Mouse (Mus musculus): ENCODE data around the gene Pusl1.

The Pusl1 gene

DNA sequence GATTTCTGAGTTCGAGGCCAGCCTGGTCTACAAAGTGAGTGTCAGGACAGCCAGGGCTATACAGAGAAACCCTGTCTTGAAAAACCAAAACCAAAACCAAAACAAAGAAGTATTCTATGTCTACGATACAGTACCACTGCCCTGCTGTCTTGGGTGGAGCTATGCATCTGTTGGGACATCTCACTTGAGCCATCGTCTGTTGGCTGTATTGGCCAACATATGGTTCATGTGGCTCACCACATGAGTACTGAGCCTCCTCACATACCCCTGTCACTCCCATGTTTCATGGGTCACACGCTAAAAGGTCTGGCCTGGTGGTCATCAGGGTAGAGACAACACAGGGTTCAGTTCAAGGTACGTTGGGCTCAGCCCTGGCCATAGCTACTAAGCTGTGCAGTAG is 5.3 kb downstream of the Pusl1 start:
- DNase-seq = peak; percentile 0

DNA sequence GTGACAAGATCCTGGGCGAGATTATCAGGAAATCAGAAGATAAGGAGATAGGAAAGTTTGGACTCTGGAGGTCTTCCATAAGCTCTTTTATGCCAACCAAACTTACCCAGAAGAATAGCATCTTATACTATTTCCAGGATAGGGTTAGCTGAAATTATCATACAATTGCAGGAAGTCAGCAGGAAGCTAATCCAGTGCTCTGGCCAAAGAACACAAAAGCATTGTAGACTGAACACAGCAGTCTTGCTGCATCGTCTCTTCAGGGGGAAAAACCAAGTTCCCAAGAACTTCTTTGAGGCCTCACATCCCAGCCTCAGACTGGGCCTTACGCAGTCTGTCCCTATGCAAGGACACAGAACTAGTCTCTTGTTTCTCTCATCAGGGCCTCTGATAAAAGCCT is 8.0 kb downstream of the Pusl1 start:
- no peak for DNase-seq

DNA sequence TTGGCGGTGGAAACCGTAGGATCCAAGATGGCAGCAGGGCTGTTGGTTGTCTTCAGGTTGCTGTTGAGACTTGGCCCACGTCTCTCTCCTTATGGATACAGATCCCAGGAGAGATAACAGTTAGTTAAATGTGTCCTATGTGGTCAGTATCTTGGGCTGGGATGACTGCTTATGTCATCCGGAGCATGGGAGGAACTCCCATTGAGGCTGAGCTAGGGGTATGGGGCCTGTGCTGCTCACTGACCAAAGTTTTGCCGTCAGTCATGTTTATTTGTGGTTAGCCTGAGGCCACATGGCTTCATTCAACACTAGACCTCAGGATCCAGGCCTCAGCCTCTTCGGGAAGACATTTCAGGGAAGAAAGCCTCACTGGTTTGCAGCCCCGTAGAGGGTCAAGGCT is 20.2 kb downstream of the Pusl1 start:
- peak; percentile 0 for DNase-seq

DNA sequence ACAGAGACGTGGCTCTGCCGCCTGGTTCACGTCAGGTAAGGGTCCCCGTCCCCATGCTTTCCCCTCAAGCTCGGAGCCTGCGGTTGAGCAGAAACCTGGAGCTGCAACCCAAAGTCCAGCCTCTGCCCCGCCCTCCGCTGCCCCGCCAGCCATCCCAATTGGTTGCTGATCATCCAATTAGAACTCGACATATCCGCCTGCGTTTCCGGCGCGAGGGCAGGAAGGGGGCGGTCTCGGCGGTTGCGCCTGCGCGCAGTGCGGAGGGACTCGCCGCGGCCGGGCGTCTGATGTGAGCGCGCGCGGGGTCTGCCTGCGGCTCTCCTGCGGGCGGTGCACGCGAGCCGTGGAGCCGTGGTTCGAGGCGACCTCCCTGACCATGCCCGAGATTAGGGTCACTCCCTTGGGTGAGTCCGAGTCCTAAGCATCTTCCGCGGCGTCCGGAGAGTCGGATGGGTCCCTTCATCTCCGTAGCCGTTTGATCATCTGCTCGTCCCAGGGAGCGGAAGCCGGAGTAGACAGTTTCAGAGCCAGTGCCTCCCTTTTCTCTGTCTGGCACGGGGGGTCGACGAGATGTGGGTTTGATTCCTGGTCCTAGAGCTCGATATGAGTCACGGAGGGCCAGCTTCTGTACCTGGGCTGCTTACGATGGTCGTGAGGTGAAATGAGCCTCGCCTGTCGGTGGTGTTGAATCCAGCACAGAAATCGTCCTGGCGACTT is 22.1 kb downstream of the Pusl1 start, which contains the start of the genes Cptp and Ints11:
Gene Cptp (minus strand): TSS at position 124 of the 717 bp plus-strand sequence.
Gene Ints11 (plus strand): TSS at position 230 of the 717 bp plus-strand sequence.
- DNase-seq = peak; percentile 97

DNA sequence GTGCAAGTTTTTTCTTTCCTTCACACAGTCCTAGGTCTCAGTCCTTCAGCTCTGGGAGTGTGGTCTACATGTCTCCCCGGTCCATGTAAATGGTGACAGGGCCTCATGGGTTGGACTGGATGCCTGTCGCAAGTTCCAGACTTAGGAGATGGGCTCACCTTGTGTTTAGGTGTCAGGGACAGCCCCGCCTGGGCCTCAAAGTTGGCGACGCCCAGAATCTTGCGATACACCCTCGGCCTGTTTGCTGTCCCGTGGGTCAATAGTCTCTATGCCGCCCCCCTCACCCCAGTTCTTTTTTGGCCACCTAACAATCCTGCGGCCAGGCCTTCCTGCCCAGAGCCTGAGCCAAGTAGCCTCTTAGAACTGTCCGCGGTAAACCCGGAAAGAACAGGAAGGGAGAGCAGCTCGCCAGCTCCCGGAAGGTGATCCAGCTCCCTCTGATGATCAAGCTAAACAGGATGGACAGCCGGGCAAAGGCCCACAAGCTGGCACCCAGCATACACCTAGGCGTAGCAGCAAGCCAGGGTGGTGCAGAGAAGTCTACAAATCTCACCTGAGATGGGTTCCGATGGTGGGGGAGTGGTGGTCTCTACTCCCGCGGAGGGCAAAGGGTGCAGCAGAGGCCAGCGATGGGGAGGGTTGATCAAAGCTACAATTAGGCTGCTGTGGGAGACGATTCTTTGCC is 22.8 kb downstream of the Pusl1 start:
- no peak for DNase-seq

DNA sequence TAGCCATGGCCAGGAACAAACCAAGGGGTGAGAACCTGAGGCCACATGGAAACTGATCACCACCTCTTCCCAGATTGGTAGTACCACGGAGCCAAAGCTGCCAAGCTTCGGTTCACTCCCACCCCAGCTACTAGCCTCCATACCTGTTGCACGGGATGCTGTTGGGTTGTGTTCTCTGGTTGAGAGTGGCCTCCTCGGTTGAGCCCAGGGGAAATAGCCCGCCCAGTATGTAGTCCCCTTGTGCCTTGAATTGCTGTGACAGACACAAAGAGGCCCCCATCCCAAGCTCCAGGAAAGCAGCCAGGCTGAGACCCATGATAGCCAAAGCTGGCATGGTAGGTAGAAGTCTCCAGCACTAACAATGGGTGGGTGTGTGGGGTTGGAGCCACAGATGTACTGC is 28.6 kb downstream of the Pusl1 start, which contains the start of gene Tas1r3:
Gene Tas1r3 (minus strand): TSS at position 362 of the 400 bp plus-strand sequence.
- no peak for DNase-seq

DNA sequence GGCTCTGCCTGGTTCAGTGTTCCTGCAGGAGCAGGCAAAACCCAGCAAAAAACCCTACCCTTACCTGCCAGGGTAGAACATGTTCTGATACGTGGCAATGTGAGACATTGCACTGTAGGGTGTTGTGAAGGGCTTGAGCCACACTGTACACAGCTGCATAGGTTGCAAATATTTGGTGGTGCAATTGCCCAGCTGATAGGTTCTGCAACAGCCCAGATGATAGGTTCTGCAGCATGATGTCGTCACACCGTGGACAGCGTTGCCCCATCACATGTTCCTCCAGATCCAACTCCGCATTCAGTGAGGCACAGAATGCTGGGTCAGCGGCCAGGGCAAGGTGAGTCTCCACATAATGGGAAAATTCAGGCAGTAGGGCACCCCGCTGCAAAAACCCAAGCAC is 29.8 kb downstream of the Pusl1 start:
- DNase-seq = no peak

DNA sequence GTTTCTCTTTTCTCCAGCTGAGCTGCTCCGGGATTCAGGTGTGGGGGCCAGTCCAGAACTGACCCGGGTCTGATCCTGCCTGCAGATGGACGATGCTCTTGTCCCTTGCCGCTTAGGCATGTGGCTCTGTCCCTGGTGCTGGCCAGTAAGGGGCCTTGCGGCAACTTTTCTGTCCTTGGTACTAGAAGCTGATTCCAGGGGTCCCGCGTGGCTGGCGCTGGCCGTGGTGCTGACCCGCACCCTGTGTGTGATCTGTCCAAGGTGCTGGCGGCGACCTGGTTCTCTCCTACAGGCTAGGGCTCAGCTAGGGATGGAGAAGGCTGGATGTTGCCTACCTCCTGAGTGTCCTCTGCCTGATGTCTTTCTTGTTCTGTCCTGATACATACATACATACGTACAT is 32.3 kb downstream of the Pusl1 start:
- no peak for DNase-seq

DNA sequence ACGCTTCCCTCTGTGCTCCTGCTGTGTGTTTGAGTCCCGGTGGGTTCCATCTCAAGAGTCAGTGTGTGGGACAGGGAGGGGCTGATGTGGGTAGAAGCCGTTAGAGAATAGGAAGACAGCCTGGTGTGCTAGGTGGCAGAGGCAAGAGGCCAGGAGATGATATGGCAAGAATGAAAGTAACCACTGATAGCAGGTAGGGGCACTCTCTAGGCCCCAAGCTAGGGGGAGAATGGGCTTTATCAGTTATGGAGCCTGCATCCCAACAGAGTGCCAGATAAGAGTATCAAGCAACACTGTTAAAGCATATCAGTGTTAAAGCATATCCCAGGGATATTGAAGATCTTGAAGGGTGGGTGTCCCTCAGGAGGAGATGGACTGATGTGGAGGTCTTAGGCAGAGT is 34.7 kb downstream of the Pusl1 start:
- DNase-seq = no peak

DNA sequence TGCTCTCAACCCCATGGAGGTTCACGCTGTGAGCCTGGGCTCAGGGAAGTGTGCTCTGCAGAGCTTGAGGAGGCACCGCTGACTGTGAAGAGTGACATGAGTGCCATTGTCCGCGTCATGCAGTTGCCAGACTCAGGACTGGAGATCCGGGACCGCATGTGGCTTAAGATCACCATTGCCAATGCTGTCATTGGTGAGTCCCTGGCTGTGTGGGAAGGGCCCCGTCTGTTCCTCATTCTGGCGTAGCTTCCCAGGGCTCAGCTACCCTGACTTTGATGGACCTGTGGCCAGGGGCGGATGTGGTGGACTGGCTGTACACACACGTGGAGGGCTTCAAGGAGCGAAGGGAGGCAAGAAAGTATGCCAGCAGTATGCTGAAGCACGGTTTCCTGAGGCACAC is 35.5 kb downstream of the Pusl1 start:
- no peak for DNase-seq

DNA sequence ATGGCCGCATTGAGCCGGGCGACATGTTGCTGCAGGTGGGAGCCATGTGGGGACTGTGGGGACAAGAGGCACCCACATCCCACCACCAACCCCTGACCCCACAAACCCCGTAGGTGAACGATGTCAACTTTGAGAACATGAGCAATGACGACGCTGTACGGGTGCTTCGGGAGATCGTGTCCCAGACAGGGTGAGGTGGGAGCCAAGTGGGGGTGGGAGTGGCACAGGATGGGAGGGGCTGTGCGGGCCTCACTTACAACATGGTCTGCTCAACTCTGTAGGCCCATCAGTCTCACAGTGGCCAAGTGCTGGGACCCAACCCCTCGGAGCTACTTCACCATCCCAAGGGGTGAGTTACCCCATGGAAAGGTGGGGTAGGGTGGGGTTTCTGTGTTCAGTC is 36.6 kb downstream of the Pusl1 start:
- DNase-seq = no peak

DNA sequence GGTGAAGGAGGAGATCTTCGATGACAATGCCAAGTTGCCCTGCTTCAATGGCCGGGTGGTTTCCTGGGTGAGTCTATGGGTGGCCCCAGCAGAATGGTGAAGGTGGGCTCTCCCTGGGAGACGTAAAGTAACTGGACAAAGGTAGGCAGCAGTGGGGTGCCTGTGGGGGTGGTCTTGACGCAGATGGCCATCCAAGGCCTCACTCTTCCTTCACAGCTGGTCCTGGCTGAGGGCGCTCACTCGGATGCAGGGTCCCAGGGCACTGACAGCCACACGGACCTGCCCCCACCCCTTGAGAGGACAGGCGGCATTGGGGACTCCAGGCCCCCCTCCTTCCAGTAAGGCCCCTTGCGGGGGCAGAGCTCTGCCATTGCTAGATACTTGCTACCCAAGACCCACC is 38.2 kb downstream of the Pusl1 start:
- DNase-seq = no peak

DNA sequence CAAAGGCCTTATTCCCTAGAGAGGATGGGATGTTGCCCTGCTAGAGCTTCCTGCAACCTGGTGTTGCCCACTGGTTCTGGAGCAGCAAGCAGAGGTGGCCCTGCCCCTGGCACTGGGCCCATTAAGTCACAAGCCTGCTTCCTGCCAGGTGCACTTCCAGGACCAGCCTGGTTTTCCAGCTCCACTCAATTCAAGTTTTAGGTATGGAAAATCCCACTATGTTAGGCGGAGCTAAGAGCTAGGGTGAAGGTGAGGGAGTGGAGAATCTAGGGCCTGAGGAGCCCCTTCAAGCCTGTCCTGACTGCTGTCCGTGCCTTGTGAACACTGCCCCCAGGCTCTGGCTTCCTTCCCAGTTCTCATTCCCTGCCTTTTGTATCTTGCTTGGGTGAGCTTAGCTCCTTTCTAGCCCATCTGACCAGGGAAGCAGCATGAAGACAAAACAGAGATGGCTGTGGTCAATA is 39.6 kb downstream of the Pusl1 start:
- no peak for DNase-seq

DNA sequence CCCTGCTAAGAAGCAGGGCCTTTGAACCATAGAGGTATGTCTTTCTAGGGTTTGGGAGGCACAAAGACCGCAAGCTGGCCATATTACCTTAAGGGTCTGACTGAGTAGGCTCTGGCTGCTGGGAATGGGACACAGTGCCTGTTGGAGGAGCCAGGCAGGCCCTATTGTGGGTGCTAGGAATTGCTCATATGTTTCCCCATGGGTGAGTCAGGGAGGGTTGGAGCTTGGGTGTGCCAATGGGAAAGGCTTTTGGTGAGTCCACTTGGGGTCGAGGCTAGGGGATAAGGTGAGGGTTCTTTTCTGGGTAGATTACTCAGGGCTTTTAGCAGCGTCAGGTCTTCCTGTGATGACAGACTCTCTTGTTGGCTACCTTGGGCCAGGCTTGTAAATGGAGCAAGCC is 40.2 kb downstream of the Pusl1 start:
- DNase-seq = no peak

DNA sequence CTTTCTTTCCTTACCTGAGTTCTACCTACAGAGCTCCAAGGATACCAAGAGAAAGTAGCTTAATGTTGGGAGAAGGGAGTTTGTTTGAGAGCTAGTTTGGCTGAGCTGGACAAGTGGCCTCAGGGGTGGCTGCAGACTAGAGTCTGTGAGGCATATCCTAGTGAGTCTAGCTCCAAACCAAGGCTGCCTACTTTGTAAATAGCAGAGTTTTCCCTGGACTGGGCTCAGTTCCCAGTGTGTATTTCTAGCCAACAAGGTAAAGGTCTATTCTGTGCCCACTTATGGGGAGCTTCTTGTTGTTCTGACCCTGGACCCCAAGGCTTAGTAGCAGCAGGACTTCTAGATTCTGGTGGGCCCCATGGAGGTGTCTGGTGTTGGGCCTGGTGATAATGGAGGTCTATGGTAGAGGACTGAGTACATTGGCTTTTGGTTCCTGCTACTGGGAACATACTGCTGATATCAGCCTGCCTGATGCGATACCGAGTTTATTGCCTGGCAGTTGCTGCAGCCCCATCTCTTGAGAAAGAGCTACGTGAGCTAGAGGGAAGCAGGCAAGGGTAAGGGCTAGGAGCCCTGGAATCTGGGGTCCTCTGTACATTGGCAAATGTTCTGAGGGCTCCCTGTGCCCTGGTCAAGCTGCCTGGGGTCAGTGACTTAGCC is 41.7 kb downstream of the Pusl1 start:
- no peak for DNase-seq

DNA sequence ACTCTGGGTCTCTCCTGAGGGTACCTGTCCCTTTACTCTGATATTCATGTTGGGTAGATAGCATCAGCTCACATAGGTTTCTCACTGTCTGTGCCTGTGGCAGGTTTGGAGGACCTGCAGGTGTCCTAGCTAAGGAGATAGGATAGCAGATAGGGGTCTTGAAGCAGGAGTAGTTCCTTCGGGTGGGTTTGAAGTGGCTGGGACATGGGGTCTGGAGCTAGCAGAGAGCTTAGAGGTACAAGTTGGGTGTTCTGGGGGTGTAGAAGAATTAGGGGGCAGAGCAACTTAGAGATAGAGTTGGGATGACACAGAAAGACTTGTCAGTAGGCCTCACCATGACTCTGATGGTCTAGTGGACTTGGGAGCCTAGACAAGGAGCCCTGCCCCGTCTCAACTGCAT is 42.2 kb downstream of the Pusl1 start:
- no peak for DNase-seq

DNA sequence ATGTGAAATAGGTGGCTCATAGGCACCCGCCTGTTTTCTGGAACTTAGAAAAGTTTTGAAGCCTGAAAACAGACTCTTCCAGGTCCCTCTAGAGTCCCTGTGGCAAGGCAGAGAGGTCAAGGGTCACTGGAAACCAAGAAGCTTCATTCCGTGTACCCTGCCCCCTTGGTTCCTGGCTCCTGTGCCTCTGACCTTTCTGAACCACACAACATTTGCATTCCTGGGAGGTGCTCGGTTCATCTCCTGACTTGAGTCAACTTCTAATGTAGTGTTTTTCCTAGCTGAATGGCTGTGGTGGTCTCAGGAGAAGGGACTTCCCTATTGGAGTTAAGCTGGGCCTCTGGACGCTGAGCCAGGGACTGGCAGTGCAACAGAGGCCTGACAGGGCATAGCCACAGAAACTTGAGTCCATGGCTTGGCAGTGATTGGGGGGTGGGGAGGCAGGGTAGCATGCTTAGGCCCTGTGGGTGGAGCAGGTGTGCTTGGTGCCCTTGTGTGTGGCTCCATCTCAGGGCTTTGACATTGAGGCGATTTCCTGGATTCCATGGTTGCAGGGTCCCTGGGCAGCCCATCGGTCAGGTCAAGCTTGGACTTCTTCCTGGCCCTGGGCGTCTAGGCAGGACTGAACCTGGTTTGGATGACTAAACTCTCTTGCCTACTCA is 43.0 kb downstream of the Pusl1 start:
- no peak for DNase-seq

DNA sequence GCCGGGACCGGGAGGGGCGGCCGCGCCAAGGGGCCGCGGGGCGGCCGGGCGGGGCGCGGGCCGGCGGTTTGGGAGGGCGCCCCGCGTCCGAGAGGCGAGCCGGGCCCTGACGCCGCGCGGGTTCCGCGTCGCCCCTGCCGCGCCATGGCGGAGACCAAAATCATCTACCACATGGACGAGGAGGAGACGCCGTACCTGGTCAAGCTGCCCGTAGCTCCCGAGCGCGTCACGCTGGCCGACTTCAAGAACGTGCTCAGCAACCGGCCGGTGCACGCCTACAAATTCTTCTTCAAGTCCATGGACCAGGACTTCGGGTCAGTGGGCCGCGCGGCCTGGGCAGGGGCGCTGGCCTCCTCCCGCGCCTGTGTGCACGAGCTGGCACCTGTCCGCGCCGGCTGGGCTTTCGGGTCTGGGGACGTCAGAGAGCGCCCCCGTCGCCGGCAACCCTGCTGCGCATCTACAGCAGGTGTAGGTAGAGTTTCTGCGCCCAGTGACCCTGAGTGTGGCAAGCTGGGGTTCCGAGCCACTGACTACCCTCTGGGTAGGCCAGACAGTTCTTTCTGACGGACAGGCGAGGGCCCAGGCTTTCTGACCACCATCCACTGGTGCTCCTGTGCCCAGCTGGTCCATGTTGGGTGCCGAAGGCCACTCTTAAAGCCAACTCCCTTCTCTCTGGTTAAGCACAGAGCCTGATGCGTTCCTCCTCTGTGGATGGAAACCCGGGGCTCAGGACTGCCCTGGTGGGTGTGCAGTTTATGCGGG is 43.8 kb downstream of the Pusl1 start:
- DNase-seq = no peak

DNA sequence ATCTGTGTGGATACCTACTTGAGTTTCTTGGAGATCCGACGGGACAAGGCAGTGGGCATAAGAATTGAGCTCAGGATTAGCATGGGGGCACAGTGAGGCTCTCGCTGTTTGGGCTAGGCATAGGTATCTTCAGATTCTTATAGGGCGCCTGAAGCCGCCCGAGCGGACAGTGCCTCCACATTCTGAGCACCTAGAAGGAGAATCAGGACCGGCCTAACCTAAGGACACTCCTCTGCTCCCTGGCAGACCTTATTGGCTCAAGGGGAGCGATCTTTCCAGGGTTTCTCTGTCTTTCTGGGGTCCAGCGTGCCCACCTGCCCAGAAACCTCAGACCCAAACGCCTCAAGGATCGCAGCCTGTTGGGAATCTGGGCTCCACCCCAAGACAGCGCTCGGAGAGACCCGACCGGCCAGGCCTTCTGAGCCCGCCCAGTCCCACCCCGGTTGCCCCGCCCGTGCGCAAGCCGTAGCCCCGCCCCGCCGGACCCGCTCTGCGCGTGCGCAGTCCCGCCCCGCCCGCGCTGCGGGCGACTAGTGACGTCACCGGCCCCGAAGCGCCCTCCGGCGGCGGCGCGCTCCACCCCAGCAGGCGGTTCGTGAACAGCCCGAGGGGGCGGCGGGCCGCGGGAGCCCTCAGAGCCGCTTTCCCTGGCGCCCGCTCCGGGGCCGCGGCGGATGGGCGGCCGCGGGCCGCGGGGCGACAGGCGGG is 44.6 kb downstream of the Pusl1 start, which contains the start of gene Dvl1:
Gene Dvl1 (plus strand): TSS at position 532 of the 708 bp plus-strand sequence.
- DNase-seq = peak; percentile 94

DNA sequence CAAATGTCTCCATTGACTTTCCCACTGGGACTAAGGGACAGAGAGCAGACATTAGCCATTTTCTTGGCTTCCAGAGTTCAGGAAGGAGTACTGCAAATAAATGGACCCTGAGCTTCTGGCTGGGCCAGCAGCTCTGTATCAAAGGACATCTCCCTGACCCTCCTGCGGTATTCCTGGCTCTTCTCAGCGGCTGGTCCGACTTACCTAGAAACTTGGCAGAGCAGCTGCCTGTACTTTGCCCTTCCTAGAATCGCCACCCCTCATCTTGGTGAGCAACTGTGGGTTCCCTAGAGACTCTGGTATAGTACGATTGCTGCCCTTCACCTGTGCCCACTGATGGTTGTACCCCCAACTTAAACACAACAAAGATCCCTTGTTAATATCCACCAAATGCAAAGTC is 48.4 kb downstream of the Pusl1 start:
- DNase-seq = no peak

DNA sequence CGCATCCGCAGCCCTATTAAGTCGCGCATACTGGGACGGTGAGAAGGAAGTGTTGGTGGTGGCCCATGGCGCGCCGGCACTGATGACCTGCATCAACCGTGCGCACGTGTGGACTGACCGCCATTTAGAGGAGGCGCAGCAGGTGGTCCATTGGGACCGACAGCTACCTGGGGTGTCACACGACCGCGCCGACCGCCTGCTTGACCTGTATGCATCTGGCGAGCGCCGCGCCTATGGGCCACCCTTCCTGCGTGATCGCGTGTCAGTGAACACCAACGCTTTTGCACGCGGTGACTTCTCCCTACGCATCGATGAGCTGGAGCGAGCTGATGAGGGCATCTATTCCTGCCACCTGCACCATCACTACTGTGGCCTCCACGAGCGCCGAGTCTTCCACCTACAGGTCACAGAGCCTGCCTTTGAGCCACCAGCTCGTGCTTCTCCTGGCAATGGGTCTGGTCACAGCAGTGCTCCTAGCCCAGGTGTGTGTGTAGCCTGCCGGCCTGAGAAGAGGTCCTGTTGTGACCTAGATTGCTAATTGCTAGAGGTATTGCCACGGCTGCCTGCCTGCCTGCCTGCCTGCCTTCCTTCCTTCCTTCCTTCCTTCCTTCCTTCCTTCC is 49.8 kb downstream of the Pusl1 start:
- DNase-seq = no peak

All from right cerebral cortex, adult 18-20 months (tissue).